12 mouse cellular contexts compared by ENCODE assay signal in genomic region chr3:147749939-147750841, GRCm38 (mm10).
DNase-seq lines count a peak whose midpoint lies in the region; ATAC-seq and TF ChIP-seq lines count a peak whose summit lies in the region.
"Had no signal": no experiment of that assay in that cellular context is flagged by ENCODE, and none has a peak within 500 bp of the region (broad histone marks: within the 10 kb centered on the region; RNA-seq: fewer than 3 reads in every experiment).

No protein-coding gene starts in this region.

- no peak for TF ChIP-seq CTCF in intestine, postnatal 0 days (IDR thresholded peaks at IDR 0.05; ENCODE audit: low read depth)

- H3K27me3 ChIP-seq in intestine, embryonic 14.5 days (replicated peaks; ENCODE audit: control insufficient read depth, insufficient read depth, low read length) = no peaks in the 10 kb centered on the region
- H3K27me3 ChIP-seq in intestine, postnatal 0 days (replicated peaks; ENCODE audit: control insufficient read depth, insufficient read depth, low read length) = no peaks in the 10 kb centered on the region
- H3K27me3 ChIP-seq: limb, embryonic 12.5 days; megakaryocyte, embryonic 14.5 days had no signal

- H3K36me3 ChIP-seq in intestine, embryonic 14.5 days (ENCODE audit: control insufficient read depth, insufficient read depth, low read length) = no peaks in the 10 kb centered on the region
- H3K36me3 ChIP-seq in intestine, postnatal 0 days (ENCODE audit: control insufficient read depth, insufficient read depth) = no peaks in the 10 kb centered on the region
- H3K36me3 ChIP-seq: limb, embryonic 12.5 days had no signal

- no peak overlapping the region for H3K4me2 ChIP-seq in intestine, embryonic 14.5 days (ENCODE audit: low read length)
- no peak overlapping the region for H3K4me2 ChIP-seq in intestine, postnatal 0 days (replicated peaks; ENCODE audit: low read depth)
- H3K4me2 ChIP-seq: limb, embryonic 12.5 days had no signal

- ATAC-seq in intestine, embryonic 14.5 days (replicated peaks; ENCODE audit: low FRiP score, low TSS enrichment, low read depth) = no peak
- ATAC-seq in intestine, postnatal 0 days = no peak

- no peaks in the 10 kb centered on the region for H3K4me1 ChIP-seq in intestine, embryonic 14.5 days (replicated peaks; ENCODE audit: control insufficient read depth, insufficient read depth, low read length)
- H3K4me1 ChIP-seq in intestine, postnatal 0 days (replicated peaks; ENCODE audit: control insufficient read depth, insufficient read depth, low read length) = no peaks in the 10 kb centered on the region
- H3K4me1 ChIP-seq: limb, embryonic 12.5 days; megakaryocyte, embryonic 14.5 days had no signal

- no peaks in the 10 kb centered on the region for H3K9me3 ChIP-seq in intestine, embryonic 14.5 days (ENCODE audit: control insufficient read depth, low read length)
- no peaks in the 10 kb centered on the region for H3K9me3 ChIP-seq in intestine, postnatal 0 days (ENCODE audit: control insufficient read depth)
- H3K9me3 ChIP-seq: limb, embryonic 12.5 days had no signal

- no peak overlapping the region for H3K4me3 ChIP-seq in intestine, embryonic 14.5 days (ENCODE audit: low read depth, low read length)
- no peak overlapping the region for H3K4me3 ChIP-seq in intestine, postnatal 0 days (ENCODE audit: low read depth, low read length)
- H3K4me3 ChIP-seq: limb, embryonic 12.5 days; megakaryocyte, embryonic 14.5 days had no signal

- DNase-seq in cerebellum, postnatal 10 days = peak; percentile 15 to 17
- DNase-seq in cerebellum, adult 18-20 months = no peak
- no peak for DNase-seq in intestine, embryonic 14.5 days (ENCODE audit: low spot score)
- DNase-seq in Muller cell, postnatal 12 days (ENCODE audit: inconsistent ontology term) = peak; percentile 84
- DNase-seq in gastrocnemius, postnatal 25 days = peak; percentile 14
- no peak for DNase-seq in right cerebral cortex, postnatal 25 days
- no peak for DNase-seq in adrenal gland, postnatal 10 days
- DNase-seq: cerebellum, adult 11 months; kidney, postnatal 36 days had no signal

- WGBS in intestine, embryonic 14.5 days = 72% methylated on average over 12 of the region's 12 CpGs
- 67% methylated on average over 12 of the region's 12 CpGs for WGBS in intestine, postnatal 0 days

- 0 out of 2 replicates have a peak overlapping the region, but pooled peaks have one; percentile 2 for H3K27ac ChIP-seq in intestine, embryonic 14.5 days (ENCODE audit: low read depth)
- H3K27ac ChIP-seq in intestine, postnatal 0 days (ENCODE audit: low read depth, low read length) = no peak overlapping the region
- H3K27ac ChIP-seq: limb, embryonic 12.5 days had no signal

- no peak overlapping the region for H3K9ac ChIP-seq in intestine, embryonic 14.5 days (ENCODE audit: low read length)
- no peak overlapping the region for H3K9ac ChIP-seq in intestine, postnatal 0 days (ENCODE audit: low read depth, low read length)
- H3K9ac ChIP-seq: limb, embryonic 12.5 days had no signal

Comparison
In these comparisons a context has a peak if more than half of its experiments do, and no peak if none do; other contexts are left out.
1. DNase-seq: peak in cerebellum, postnatal 10 days (2 of 2), Muller cell, postnatal 12 days (single experiment) and gastrocnemius, postnatal 25 days (single experiment); none in cerebellum, adult 18-20 months (0 of 2), intestine, embryonic 14.5 days (single experiment), right cerebral cortex, postnatal 25 days (single experiment) and adrenal gland, postnatal 10 days (single experiment).